Mouse (Mus musculus) cerebellum, postnatal 10 days (tissue): ENCODE results near the gene Ttc12.
A peak's percentile ranks its signal among the peaks of the same experiment; 100 is the strongest.

Experiments used
- DNase-seq, 2 experiments: peaks; one replicate each; pipeline ENCODE4 v3.0.0; 2021; ENCODE audit warnings: mixed read lengths in 2 of 2

Ttc12 gene

DNA sequence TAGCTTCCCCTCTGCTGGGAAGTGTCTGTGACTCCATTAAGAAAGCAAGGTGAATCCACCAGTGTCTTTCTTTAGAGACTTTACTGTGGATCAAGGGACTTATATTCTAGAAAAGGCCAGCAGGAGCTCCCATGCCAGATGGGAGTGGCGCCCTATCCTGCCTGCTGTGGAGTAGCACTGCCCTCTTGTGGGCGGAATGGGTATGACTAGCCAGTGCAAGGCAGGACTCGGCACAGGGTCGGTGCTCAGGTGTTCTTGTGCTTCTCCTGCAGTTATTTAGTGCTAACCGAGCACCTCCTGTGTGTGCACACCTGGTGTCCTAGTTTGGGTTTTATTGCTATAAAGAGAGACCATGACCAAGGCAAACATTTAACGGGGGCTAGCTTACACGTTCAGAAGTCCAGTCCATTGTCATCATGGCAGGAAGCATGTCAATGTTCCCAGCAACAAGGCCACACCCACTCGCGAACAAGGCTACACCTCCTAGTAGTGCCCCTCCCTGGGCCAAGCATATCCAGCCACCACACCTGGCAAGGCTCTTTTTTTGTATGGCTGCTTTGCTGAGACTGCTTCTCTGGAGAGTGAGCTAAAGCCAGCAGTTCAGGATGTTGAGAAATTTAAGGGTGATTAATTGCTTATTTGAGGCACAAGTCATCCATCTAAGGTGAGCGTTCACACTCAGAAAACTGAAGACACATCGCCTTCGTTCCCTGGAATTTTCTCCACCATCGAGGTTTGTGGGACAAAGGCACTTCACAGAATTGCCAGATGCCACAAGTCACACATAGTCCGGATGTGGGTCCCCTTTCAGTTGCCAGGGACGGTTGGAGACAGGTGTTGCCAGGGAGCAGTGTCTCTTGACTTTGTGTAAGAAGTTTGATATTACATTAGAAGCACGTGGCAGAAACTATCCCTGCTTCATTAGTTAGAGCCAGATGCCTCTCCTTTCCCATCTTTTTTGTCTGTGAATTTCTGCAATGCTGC, 3.2 kb upstream of the Ttc12 start:
- peak; percentile 93 to 96 for DNase-seq

DNA sequence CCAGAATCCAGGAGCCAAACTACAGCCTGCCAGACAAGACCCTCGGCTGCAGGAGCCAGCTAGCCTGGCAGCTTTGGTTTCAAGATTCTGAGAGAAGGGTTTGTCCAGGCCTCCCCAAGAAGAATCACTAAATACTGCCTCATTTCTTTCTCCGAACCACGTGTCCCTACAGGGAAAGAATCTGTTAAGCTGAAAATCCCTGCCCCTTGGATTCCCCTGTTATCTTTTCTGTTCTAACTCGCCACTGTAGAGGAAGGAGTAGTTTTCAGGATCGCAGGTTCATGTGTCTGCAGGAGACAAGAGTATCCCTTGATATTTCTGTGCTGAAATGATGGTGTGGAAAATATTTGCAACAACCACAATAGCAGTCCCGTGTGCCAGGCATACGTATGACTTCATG, 2.2 kb upstream of the Ttc12 start:
- DNase-seq: no peak

GRCm38 (mm10) chr9:49487657-49487943, 1.6 kb upstream of the Ttc12 start:
- no peak for DNase-seq

DNA sequence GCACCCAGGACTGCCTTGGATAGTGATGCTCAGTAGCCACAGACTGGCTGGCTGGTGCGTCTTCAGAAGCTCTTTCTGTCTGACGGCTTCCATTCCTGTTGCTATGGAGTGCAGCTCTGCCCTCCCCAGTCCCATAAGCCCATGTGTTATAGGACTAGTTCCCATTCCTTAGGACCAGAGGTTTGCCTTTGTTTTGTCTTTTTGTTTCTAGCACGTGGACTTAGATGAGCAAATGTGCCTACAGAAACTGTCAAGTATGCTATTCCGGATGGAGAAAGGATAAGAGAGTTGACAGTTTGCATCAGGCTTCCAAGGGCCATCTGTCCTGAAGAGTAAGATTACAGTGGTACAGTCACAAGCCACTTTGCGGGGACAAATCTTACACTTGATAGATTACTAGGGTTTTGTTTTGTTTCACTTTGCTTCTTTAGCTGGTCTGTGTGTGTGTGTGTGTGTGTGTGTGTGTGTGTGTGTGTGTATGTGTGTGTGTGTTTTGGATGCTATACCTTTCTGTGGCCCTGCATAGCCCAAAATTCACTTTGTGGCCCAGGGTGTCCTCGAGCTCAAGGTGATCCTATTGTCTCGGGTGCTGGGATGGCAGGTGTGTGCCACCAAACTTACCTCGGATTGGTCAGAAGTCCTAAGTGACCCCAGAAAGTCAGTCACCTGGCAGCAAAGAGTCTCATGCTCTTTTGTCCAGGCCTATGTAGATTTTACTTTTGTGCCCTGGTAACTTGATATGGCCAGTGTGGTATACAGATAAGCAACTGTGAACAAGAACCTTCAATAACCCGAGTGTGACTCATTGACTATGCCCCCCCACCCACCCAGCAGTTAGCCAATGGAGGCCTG, 1.0 kb upstream of the Ttc12 start:
- DNase-seq: no peak

DNA sequence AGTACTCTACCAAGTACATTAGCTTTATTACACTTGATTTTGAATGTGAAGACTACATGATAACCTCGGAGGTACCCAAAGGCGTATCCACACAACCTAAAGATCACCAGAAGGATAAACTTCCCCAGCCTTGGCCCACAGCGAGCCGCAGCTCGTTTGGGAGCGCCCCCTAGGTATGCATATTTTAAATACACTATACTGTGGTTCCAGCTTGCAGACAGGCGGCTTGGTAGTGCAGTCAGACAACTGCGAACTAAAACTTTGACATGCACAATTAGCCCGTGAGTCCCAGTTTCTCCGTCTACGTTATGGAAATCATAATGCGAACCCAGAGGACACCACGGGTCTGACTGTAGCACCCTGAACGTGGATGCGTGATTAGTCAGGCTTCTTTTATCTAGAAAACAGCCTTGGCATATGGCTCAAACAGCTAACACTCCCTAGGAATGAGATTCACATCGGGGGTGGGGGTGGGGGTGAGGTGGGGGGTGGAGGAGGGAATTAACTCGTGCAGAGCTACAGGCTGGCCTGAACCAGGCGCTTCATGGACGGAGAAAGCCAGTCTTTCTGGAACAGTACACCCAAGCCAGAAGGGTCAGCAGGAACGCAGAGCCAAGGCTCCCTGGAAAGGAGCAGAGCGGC, 654 bp downstream of the Ttc12 start:
- DNase-seq: peak; percentile 67 to 78

DNA sequence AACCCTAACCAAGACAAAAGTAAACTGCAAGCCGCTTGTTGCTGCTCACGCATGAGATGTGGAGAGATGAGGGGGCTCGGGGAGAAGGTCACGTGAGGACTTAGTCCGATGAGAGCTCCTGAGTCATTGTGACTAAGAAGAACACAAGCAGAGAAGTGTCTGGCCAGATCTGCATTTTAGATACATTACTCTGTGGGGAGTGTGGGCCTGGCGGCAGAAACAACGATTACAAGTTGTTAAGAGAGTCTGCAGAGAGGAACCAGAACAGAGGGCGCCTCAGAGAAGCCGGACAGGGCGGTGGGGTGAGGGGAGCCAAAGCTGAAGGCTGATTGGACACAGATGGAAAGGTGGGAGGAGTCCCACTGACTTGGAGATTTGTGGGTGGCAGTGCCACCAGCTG, 2.7 kb downstream of the Ttc12 start:
- DNase-seq: no peak

DNA sequence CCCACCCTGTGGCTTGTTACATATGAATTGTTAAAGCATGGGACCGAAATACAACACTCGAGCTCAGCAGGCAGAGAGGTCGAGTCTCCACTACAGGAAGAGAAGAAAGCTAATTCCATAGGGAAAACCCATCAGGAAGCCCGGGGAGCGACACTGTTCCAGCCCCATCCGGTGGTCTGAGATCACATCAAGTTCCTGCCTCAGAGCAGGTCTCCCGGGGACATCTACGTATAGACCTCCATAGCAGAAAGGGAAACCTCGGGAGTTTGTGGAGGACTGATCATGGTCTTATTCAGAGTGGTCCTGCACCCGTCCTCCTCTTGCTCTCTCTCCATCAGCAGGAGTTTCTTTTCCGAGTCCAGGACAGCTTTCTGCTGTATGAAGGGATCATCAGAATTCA, 13.9 kb downstream of the Ttc12 start:
- DNase-seq: no peak

- DNase-seq: peak; percentile 53 to 58
These were observed 15.1 kb downstream of the Ttc12 start for GRCm38 (mm10) chr9:49470946-49471345.

DNA sequence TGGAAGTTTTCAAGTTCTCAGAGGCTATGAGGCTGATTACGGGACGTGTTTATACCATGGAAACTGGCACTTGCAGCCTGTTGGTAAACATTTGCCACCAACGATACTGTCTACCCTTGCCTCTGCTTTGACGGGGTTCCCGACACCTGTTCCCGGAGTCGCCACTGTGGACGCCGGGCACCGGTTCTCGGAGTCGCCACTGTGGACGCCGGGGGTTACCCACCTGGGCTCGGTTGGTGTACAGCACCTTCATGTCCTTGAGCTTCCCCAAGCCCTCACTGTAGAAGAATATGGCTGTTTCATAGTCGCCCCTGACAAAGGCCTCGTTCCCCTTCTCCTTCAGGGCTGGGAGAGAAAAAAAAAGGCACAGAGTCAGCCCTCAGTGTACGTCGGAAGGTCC, 16.0 kb downstream of the Ttc12 start:
- DNase-seq: no peak

DNA sequence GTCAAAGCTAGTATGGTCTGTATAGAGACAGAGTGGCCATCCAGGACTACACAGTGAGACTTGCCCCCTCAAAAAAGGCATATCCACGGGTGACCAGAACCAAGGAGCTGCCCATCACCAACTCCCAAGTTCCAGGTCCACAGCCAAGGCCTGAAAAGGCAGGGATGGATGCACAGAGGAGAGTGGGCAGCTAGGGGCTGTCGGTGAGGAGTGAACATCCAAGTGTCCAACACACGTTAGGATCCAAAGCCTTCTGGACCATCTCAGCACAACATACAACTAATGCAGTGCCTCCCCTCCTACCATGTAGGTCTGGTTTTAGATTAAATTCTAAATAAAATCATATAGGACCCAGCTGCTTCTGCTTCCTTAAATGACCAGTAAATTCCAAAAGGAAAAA, 29.9 kb downstream of the Ttc12 start:
- no peak for DNase-seq

DNA sequence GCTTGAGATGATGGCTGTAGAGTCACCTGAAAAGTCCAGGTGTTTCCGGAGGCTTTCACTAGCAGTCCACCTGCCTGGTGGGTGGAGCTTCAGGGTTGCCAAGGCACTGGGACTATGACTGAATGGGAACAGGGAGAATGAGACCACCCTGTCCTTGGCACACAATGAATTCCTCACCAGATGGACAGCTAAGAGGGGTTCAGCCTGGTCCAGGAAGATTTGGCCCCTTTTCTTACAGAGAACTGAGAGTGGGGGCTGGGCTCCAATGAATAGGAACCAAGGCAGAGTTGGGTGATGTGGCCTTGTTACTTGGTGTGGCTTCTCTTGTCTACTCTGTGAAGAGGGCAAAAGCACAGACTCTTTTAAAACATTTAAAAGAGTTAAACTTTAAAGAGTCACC, 33.6 kb downstream of the Ttc12 start:
- DNase-seq: peak; percentile 53 to 73

DNA sequence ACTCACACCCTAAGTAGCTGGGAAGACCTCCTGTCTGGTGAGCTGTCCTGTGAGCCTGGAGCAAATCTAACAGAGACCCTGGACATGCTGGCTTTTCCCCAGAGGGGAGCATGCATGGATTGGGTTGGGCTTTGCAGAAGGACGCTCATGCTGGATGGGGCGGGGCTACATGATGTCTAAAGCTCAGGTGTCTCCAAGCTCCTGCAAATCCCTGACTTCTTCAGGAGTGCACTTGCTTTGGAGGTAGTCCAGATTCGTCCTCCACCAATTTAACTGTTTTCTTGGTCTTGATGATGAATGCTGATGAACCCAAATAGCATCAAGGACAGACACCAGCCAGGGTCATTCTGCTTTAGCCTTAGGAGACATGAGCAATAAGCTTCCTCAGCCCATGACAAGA, 35.5 kb downstream of the Ttc12 start:
- DNase-seq: no peak

- DNase-seq: peak; percentile 18 to 28
These were observed 43.4 kb downstream of the Ttc12 start for GRCm38 (mm10) chr9:49442621-49443020.

DNA sequence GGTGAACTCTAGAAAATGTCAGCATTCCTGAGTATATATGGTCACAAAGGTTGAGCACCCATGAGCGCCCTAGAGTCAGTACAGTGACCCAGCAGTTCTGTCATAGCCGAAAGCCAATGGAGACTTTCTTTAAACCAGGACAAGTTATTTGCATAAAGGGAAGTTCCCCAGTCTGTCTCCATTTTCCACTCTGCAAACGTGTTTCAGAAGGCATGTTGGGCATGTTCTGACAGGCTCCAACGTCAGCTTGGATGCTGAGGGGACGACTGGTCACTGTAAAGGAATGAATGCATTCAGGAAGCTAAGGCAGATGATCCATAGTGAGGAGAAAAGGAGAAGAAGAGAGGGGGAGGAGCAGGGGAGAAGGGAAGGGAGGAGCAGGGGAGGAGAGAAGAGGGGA, 58.5 kb downstream of the Ttc12 start:
- no peak for DNase-seq

DNA sequence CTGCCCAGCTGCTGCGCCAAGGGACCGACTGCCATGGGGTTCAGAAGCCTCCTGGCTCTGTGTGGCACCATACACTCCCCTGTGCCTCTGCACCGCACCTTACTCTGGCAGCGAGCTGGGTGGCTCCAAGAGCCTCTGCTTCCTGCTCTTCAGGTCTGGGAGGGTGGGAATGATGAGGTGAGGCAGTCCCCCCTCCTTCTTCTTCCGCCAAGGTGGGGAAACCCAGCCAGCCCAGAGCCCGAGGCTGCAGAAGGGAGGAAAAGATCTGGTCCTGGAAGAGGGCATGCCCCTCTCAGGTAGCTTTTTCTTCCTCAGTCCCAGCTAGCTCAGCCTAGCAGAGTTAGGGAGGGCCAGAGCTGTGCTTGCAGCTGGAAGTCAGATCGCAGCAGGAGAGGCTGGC, 59.1 kb downstream of the Ttc12 start, which contains the start of gene Ankk1:
TSS of gene Ankk1 (minus strand) at position 101 of the 400 bp plus-strand sequence.
- DNase-seq: no peak

DNA sequence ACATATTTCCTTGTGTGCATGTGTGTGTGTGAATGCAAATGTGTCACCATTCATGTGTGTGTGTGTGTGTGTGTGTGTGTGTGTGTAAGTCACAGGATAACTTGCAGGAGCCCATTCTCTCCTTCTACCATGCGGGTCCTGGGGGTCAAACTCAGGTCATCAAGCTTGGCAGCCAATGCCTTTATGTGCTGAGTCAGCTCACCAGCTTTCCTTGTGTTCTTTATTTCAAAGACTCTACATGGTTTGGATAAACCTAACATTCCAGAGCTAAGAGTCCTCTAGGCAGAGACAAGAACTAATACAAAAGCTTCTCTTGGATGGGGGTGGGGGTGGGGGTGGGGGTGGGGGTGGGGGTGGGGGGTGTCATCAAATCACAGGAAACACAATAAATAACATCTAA, 60.4 kb downstream of the Ttc12 start:
- DNase-seq: no peak

GRCm38 (mm10) chr9:49423866-49424265, 62.2 kb downstream of the Ttc12 start:
- DNase-seq: peak; percentile 75 to 76

DNA sequence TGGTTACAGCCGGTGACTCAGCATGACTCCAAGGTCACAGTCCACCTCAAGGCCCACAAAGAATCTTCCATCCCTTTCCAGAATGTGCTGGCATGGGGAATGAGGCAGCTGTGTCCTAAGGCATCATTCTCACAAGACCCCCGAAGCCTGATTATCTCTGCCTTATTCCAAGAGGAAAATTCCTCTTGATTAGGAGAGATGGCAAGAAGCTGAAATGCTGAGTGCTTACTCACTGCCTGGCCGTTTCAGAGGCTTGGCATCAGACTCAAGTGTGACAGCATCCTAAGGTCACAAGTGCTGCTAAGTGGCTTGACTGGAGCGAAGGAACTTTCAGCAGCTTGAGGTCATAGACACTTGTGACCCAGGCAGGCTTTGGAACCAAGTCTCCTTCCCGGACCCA, 75.4 kb downstream of the Ttc12 start:
- no peak for DNase-seq

DNA sequence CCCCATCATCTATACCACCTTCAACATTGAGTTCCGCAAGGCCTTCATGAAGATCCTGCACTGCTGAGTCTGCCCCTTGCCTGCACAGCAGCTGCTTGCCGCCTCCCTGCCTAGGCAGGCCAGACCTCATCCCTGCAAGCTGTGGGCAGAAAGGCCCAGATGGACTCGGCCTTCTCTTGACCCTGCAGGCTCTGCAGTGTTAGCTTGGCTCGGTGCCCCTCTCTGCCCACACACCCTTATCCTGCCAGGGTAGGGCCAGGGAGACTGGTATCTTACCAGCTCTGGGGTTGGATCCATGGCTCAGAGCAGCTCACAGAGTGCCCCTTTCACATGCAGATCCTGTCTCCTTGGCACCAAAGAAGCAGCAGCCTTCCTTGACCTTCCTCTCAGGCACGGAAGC, 79.0 kb downstream of the Ttc12 start:
- peak; percentile 36 to 54 for DNase-seq

DNA sequence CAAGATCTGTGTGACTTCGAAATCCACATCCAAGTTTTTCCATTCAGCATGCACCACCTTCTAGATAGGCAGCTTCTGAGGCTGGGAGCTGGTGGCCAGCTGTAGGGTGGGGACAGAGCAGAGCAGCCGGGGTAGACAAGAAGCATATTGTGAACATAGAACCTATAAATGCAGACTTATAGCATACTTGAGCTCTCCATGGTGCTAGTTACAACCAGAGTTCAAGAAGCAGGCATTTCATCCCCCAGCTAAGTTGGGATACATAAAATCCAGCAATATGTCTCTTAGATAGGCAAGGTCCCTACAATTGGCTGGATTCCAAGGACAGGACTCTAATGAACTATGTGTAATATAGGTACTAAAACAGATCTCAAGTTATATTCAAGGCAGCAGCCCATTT, 82.3 kb downstream of the Ttc12 start:
- DNase-seq: no peak

- no peak for DNase-seq
These were observed 90.0 kb downstream of the Ttc12 start for GRCm38 (mm10) chr9:49396006-49396405.

DNA sequence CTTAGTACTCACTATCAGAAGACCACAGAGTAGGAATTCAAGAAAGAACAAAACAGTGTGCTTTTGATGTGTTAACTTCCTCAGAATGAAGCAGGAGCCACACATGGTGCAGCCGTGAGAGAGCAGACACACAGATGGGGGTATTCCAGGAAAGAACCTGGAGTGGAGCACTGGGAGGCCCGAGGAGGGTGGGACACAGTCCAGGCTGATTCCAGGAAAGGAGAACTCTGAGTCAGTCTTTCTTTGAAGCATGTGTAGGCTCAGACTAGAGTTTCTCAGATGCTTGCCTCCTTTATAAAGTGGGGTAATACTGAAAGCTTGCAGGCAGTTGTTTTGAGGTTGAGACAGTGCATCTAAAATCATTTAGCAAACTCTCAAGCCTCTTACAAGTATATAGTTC, 93.8 kb downstream of the Ttc12 start:
- no peak for DNase-seq
